Mouse (Mus musculus) intestine, postnatal 0 days (tissue): ENCODE data around the gene Tarsl2. TPM values are rescaled to one million over a fixed set of nuclear protein-coding genes. Genes with fewer than 3 reads are reported as not detected.

Experiments used
- ATAC-seq: fragments of 200-750 bp; cut with Nextera tagmentation; 2 replicates; pipeline ENCODE4 v1.8.0; 2017; ENCODE audit warnings: mild to moderate bottlenecking, moderate TSS enrichment, moderate library complexity
- H3K27ac ChIP-seq: fragments of 300-500 bp; sonication (generic); 2 replicates; pipeline ENCODE4 v1.5.1; 2014; ENCODE audit warnings: mild to moderate bottlenecking, low read depth, low read length, moderate library complexity
- H3K27me3 ChIP-seq: fragments of 300-500 bp; sonication (generic); replicated peaks from 2 replicates; pipeline ENCODE4 v1.6.1; 2014; ENCODE audit warnings: low read length, mixed read lengths; ENCODE audit not compliant: control insufficient read depth, insufficient read depth
- H3K36me3 ChIP-seq: fragments of 300-500 bp; sonication (generic); 2 replicates; pipeline ENCODE4 v1.6.1; 2014; ENCODE audit warnings: mild to moderate bottlenecking, moderate library complexity; ENCODE audit not compliant: control insufficient read depth, insufficient read depth
- H3K4me1 ChIP-seq: fragments of 300-500 bp; sonication (generic); replicated peaks from 2 replicates; pipeline ENCODE4 v1.6.1; 2014; ENCODE audit warnings: antibody characterized with exemption, low read length, mixed read lengths; ENCODE audit not compliant: control insufficient read depth, insufficient read depth
- H3K4me2 ChIP-seq: fragments of 300-500 bp; sonication (generic); replicated peaks from 2 replicates; pipeline ENCODE4 v1.6.1; 2014; ENCODE audit warnings: low read depth, mild to moderate bottlenecking, moderate library complexity
- H3K4me3 ChIP-seq: fragments of 300-500 bp; sonication (generic); 2 replicates; pipeline ENCODE4 v1.5.1; 2014; ENCODE audit warnings: low read depth, low read length
- H3K9ac ChIP-seq: fragments of 300-500 bp; sonication (generic); 2 replicates; pipeline ENCODE4 v1.6.1; 2014; ENCODE audit warnings: mild to moderate bottlenecking, low read depth, low read length
- H3K9me3 ChIP-seq: fragments of 300-500 bp; sonication (generic); 2 replicates; pipeline ENCODE4 v1.6.1; 2016; ENCODE audit warnings: mixed run types; ENCODE audit not compliant: control insufficient read depth
- CTCF ChIP-seq: sonication (generic); IDR thresholded peaks from 2 replicates; pipeline ENCODE4 v1.5.1; 2016; ENCODE audit warnings: low read depth, mild to moderate bottlenecking, control low read depth, antibody characterized with exemption, moderate library complexity
- WGBS: fragments of 180-500 bp; shearing (Covaris S2); extraction: QIAGEN DNeasy Blood & Tissue Kit; methylation state at CpG from one replicate; pipeline ENCODE4 v1.1.7; 2014; 5-methylcytosine and 5-hydroxymethylcytosine counted together
- polyA plus RNA-seq: library from polyadenylated mRNA; unstranded; fragments of >200 nt; fragmentation: Nextera tagmentation; extraction: Ambion mirVana; gene quantifications from 2 replicates; pipeline ENCODE4 v1.2.1, GENCODE M21; 2015

The Tarsl2 gene
- polyA plus RNA-seq, 1 experiment from 2014 or later = 3.8 TPM

DNA sequence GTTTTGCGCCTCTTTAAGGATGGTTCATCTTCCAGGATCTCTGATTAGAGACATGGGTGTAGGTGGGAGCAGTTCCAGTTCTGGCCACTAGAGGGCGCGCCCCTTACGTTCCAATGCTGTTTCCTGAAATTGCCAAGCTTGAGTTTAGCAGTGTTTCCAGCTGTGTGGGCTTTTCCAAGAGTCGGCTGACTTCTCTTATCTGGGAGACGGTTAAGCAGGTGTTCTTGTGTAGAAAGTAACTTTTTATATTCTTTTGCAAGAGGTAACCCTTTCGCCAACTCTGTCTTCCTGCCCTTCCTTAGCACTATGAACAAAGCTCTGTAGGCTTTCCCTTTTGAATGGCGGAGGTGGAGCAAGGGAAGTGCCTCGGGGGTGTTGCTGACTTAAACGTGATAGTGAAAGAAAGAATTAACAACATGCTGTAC lies 60.1 kb downstream of the Tarsl2 start:
- H3K36me3 ChIP-seq = peaks cover 29% of the 10 kb centered on the region
- peak overlapping the region; percentile 38 for H3K4me3 ChIP-seq
- H3K9ac ChIP-seq = no peak overlapping the region
- H3K4me2 ChIP-seq = peak overlapping the region; percentile 67
- no peaks in the 10 kb centered on the region for H3K4me1 ChIP-seq
- ATAC-seq = peak; percentile 76
- 7% methylated on average over 10 of the region's 10 CpGs for WGBS
- peak; percentile 98 for TF ChIP-seq CTCF
- H3K9me3 ChIP-seq = no peaks in the 10 kb centered on the region
- H3K27ac ChIP-seq = no peak overlapping the region
- H3K27me3 ChIP-seq = no peaks in the 10 kb centered on the region

DNA sequence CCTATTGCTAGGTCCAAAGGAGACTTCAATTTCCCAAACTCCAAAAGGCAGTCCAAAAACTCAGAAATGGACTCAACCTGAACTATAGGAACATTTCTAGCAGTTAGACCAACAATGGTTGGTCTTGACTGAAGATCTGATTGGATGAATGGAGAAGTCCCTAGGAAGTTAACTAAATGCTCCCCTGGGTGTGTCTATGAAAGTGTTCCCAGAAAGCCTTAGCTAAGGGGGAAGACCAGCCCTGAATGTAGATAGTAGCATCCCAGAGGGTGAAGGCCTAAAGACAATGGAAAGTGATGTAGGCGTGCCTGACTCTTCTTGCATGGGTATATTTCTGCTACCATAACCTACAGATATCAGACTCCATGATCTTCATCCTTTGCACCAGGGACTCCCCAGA lies 63.8 kb downstream of the Tarsl2 start:
- 79% methylated on average over 1 of the region's 1 CpGs for WGBS
- Histone ChIP-seq H3K4me2 (no peak overlapping the region), H3K4me3 (no peak overlapping the region), H3K36me3 (no peaks in the 10 kb centered on the region), H3K27me3 (no peaks in the 10 kb centered on the region), H3K9me3 (no peaks in the 10 kb centered on the region), H3K27ac (no peak overlapping the region), H3K9ac (no peak overlapping the region), H3K4me1 (no peaks in the 10 kb centered on the region)
- TF ChIP-seq CTCF = no peak
- no peak for ATAC-seq

DNA sequence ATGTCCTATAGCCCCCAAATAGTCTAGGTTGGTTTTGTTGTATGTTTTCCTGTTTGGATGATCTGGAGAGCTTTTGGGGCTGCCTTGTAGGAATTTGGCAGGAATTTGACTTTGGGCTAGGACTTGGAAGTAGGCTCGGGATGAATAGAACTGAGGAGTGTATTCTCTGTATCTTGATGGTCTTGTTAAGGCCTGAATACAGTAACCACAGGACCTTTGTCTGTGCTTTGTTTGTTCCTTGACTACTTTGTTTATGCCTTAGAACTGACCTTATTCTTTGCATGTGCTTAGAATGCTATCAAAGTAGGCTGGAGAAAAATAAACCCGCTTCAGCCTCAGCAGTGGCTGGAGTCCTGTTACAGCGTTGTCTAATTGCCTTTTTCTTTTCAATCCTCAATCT lies 65.6 kb downstream of the Tarsl2 start:
- no peak overlapping the region for H3K9ac ChIP-seq
- no peak overlapping the region for H3K4me3 ChIP-seq
- 81% methylated on average over 3 of the region's 3 CpGs for WGBS
- no peak overlapping the region for H3K27ac ChIP-seq
- H3K36me3 ChIP-seq = no peaks in the 10 kb centered on the region
- no peak for ATAC-seq
- TF ChIP-seq CTCF = no peak
- no peak overlapping the region for H3K4me2 ChIP-seq
- no peaks in the 10 kb centered on the region for H3K27me3 ChIP-seq
- no peaks in the 10 kb centered on the region for H3K9me3 ChIP-seq
- H3K4me1 ChIP-seq = no peaks in the 10 kb centered on the region

DNA sequence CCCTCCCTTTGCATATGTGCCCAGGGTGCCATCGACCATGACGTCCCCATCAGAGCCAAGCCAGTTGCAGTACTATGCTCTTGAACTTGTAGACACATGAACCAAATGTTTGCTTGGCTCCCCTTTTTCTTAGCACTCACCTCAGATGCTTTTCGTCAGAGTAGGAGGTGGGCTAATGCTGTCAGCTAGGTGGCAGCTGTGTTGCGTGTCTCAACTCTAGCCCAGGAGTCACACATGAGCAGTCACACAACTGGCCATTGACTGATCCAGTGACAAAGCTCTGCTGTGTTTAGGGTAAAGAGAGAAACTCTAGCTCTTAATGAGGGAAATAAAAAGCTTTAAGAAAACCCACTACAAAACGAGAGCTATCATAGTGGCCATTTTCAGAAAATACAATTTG lies 69.1 kb downstream of the Tarsl2 start:
- no peak overlapping the region for H3K4me3 ChIP-seq
- no peaks in the 10 kb centered on the region for H3K36me3 ChIP-seq
- H3K27ac ChIP-seq = no peak overlapping the region
- WGBS = 71% methylated on average over 5 of the region's 5 CpGs
- peak; percentile 31; the same call in 1 of the 2 replicates for TF ChIP-seq CTCF
- no peak overlapping the region for H3K4me2 ChIP-seq
- no peaks in the 10 kb centered on the region for H3K4me1 ChIP-seq
- no peak overlapping the region for H3K9ac ChIP-seq
- H3K27me3 ChIP-seq = no peaks in the 10 kb centered on the region
- no peak for ATAC-seq
- no peaks in the 10 kb centered on the region for H3K9me3 ChIP-seq

DNA sequence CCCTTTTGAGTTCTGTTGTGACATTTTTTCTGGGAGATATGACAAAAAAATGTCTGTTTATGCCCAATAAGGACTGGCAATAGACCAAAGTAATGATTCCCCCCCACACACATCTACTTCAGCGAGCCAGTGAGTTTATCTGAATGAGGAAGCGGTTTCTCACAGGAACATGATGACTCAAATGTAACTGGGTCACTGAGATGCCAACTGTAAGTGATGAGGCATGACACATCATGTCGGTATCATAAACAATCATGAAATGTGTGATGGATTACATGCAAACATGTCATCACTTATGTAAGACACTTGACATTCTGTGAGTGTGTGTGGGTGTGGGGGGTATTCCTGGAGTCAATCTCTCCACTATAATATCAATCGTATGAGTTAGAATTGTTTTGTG lies 69.6 kb downstream of the Tarsl2 start:
- no peaks in the 10 kb centered on the region for H3K4me1 ChIP-seq
- no peak for ATAC-seq
- no peaks in the 10 kb centered on the region for H3K9me3 ChIP-seq
- H3K36me3 ChIP-seq = no peaks in the 10 kb centered on the region
- H3K4me2 ChIP-seq = no peak overlapping the region
- no peak overlapping the region for H3K9ac ChIP-seq
- no peaks in the 10 kb centered on the region for H3K27me3 ChIP-seq
- no peak for TF ChIP-seq CTCF
- no peak overlapping the region for H3K4me3 ChIP-seq
- WGBS = 74% methylated on average over 4 of the region's 4 CpGs
- H3K27ac ChIP-seq = no peak overlapping the region

DNA sequence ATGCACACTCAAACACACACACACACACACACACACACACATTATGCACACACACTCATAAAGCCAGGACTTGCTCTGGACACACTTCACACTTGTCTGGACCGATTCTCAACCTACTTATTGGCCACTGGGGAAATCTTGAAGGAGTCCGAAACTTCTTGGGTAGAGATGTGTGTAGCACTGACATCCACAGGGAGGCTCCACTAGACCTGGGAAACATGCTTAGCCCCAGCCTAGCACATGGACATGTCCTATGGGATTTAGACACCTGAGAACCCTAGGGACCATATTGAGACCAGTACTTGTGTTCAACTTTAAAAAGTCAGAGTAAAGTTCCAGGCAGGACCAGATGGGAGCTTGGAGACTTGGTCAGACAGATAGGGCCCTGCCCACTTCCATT lies 89.3 kb downstream of the Tarsl2 start:
- no peaks in the 10 kb centered on the region for H3K9me3 ChIP-seq
- 64% methylated on average over 2 of the region's 2 CpGs for WGBS
- no peak overlapping the region for H3K4me3 ChIP-seq
- H3K9ac ChIP-seq = no peak overlapping the region
- TF ChIP-seq CTCF = peak; percentile 68
- H3K4me1 ChIP-seq = no peaks in the 10 kb centered on the region
- H3K27me3 ChIP-seq = 0 out of 2 replicates have a peak, but pooled peaks cover 3% of the 10 kb centered on the region
- H3K36me3 ChIP-seq = no peaks in the 10 kb centered on the region
- H3K27ac ChIP-seq = no peak overlapping the region
- no peak overlapping the region for H3K4me2 ChIP-seq
- ATAC-seq = no peak

DNA sequence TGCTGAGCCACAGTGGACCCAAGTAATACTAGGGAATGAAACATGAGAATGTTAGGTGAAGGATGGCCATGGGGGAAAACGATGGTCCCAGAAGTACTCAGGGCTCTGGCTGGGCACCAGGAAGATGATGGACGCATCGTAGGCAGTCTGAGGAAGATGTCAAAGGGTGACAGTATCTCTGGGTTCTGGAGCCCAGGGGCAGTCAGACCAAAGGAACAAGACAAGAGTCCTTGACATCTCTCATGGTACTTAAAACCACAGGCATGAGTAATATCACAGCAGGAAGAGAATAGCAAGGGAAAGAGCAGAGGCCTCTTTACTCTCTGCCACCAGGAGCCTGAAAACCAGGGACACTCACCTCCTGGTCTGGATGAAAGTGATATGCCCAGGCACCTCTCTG lies 90.6 kb downstream of the Tarsl2 start:
- Histone ChIP-seq H3K27ac (no peak overlapping the region), H3K9me3 (no peaks in the 10 kb centered on the region), H3K9ac (no peak overlapping the region), H3K27me3 (0 out of 2 replicates have a peak, but pooled peaks cover 3% of the 10 kb centered on the region), H3K4me1 (no peaks in the 10 kb centered on the region), H3K4me3 (no peak overlapping the region), H3K36me3 (no peaks in the 10 kb centered on the region), H3K4me2 (no peak overlapping the region)
- no peak for ATAC-seq
- no peak for TF ChIP-seq CTCF
- 89% methylated on average over 3 of the region's 3 CpGs for WGBS
